Mouse (Mus musculus): ENCODE results near the gene Maml3. TPM values are rescaled to one million over a fixed set of nuclear protein-coding genes. Genes with fewer than 3 reads are reported as not detected.

Gene Maml3
- polyA plus RNA-seq, 1 experiment from 2014 or later: 8.5 TPM

- Histone ChIP-seq H3K27ac (ENCODE audit: low read length) (no peak overlapping the region), H3K27me3 (ENCODE audit: control insufficient read depth, insufficient read depth, low read depth, low read length) (no peaks in the 10 kb centered on the region), H3K36me3 (ENCODE audit: control insufficient read depth, insufficient read depth, low read length) (no peaks in the 10 kb centered on the region), H3K4me3 (ENCODE audit: low read length) (no peak overlapping the region), H3K9ac (ENCODE audit: low read length) (no peak overlapping the region), H3K4me2 (ENCODE audit: low read depth, low read length) (no peak overlapping the region), H3K4me1 (replicated peaks; ENCODE audit: control insufficient read depth, insufficient read depth, low read length) (no peaks in the 10 kb centered on the region; the same call in 1 of the 2 replicates), H3K9me3 (ENCODE audit: control insufficient read depth, low read length) (no peaks in the 10 kb centered on the region)
- WGBS: 71% methylated on average over 16 of the region's 16 CpGs
- peak; percentile 37; the same call in 1 of the 2 replicates for ATAC-seq (ENCODE audit: low read depth)
Observed at GRCm38 (mm10) chr3:51807981-51808870, 296.6 kb downstream of the Maml3 start.

- Histone ChIP-seq H3K36me3 (ENCODE audit: control insufficient read depth, insufficient read depth, low read length) (no peaks in the 10 kb centered on the region), H3K9me3 (ENCODE audit: control insufficient read depth, low read length) (no peaks in the 10 kb centered on the region), H3K27ac (ENCODE audit: low read length) (no peak overlapping the region), H3K4me2 (ENCODE audit: low read depth, low read length) (no peak overlapping the region), H3K27me3 (ENCODE audit: control insufficient read depth, insufficient read depth, low read depth, low read length) (no peaks in the 10 kb centered on the region), H3K4me1 (replicated peaks; ENCODE audit: control insufficient read depth, insufficient read depth, low read length) (no peaks in the 10 kb centered on the region), H3K9ac (ENCODE audit: low read length) (no peak overlapping the region), H3K4me3 (ENCODE audit: low read length) (no peak overlapping the region)
- WGBS: 46% methylated on average over 13 of the region's 13 CpGs
- ATAC-seq (ENCODE audit: low read depth): no peak
Observed at GRCm38 (mm10) chr3:51805488-51806318, 299.2 kb downstream of the Maml3 start.

DNA sequence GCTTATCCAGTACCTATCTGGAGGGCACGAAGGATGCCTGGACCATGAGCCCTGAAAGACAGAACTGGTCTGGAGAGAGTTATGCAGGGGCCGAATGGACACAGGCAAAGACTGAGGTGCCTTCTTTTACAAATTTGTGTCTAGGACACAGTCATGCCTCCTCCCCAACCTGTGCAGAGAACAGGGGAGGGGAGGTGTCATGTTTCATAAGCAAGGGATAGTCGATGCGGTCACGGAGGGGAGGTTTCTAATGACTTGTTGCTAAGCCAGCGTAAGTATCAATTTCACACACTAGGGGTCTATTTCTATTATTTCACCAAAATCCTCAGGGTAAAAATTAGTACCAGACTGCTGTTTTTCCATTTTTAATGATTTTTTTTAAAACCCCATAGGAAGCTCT, 301.0 kb downstream of the Maml3 start:
- H3K4me3 ChIP-seq (ENCODE audit: low read length): no peak overlapping the region
- no peak overlapping the region for H3K27ac ChIP-seq (ENCODE audit: low read length)
- 67% methylated on average over 6 of the region's 6 CpGs for WGBS
- peaks cover under 1% of the 10 kb centered on the region for H3K4me1 ChIP-seq (replicated peaks; ENCODE audit: control insufficient read depth, insufficient read depth, low read length)
- ATAC-seq (ENCODE audit: low read depth): no peak
- no peaks in the 10 kb centered on the region for H3K9me3 ChIP-seq (ENCODE audit: control insufficient read depth, low read length)
- H3K27me3 ChIP-seq (ENCODE audit: control insufficient read depth, insufficient read depth, low read depth, low read length): no peaks in the 10 kb centered on the region
- no peak overlapping the region for H3K4me2 ChIP-seq (ENCODE audit: low read depth, low read length)
- no peaks in the 10 kb centered on the region for H3K36me3 ChIP-seq (ENCODE audit: control insufficient read depth, insufficient read depth, low read length)
- no peak overlapping the region for H3K9ac ChIP-seq (ENCODE audit: low read length)

DNA sequence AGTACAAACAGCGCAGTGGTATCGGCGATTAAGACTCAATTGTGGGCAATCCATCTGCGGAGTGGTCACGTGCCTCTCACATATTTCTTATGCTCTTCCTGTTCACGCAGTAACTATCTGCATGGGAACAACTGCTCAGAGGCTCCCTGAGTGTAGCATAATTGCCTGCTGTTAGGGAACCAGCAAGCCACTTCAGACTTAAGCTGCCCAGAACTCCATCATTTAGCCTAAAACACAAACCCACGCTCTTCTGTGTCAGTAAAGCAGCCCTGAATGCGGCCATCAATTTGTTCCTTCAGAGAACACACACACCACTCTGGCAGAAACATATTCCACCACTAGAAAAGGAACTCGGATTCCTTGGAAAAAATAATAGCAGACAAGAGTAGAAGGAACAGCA, 305.2 kb downstream of the Maml3 start:
- H3K4me1 ChIP-seq (replicated peaks; ENCODE audit: control insufficient read depth, insufficient read depth, low read length): peaks cover 25% of the 10 kb centered on the region
- no peaks in the 10 kb centered on the region for H3K9me3 ChIP-seq (ENCODE audit: control insufficient read depth, low read length)
- H3K9ac ChIP-seq (ENCODE audit: low read length): no peak overlapping the region
- no peak for ATAC-seq (ENCODE audit: low read depth)
- no peak overlapping the region for H3K4me2 ChIP-seq (ENCODE audit: low read depth, low read length)
- H3K4me3 ChIP-seq (ENCODE audit: low read length): no peak overlapping the region
- H3K27ac ChIP-seq (ENCODE audit: low read length): no peak overlapping the region
- H3K27me3 ChIP-seq (ENCODE audit: control insufficient read depth, insufficient read depth, low read depth, low read length): no peaks in the 10 kb centered on the region
- WGBS: 88% methylated on average over 9 of the region's 9 CpGs
- no peaks in the 10 kb centered on the region for H3K36me3 ChIP-seq (ENCODE audit: control insufficient read depth, insufficient read depth, low read length)

GRCm38 (mm10) chr3:51796838-51797237, 308.0 kb downstream of the Maml3 start:
- Histone ChIP-seq H3K27ac (ENCODE audit: low read length) (peak overlapping the region; percentile 54), H3K27me3 (ENCODE audit: control insufficient read depth, insufficient read depth, low read depth, low read length) (no peaks in the 10 kb centered on the region), H3K4me1 (replicated peaks; ENCODE audit: control insufficient read depth, insufficient read depth, low read length) (peaks cover 25% of the 10 kb centered on the region), H3K36me3 (ENCODE audit: control insufficient read depth, insufficient read depth, low read length) (no peaks in the 10 kb centered on the region), H3K9ac (ENCODE audit: low read length) (no peak overlapping the region), H3K9me3 (ENCODE audit: control insufficient read depth, low read length) (no peaks in the 10 kb centered on the region), H3K4me2 (ENCODE audit: low read depth, low read length) (peak overlapping the region; percentile 45), H3K4me3 (ENCODE audit: low read length) (peak overlapping the region; percentile 23; the same call in 1 of the 2 replicates)
- 27% methylated on average over 6 of the region's 6 CpGs for WGBS
- peak; percentile 81 for ATAC-seq (ENCODE audit: low read depth)

- peak overlapping the region; percentile 54 for H3K27ac ChIP-seq (ENCODE audit: low read length)
- 53% methylated on average over 12 of the region's 12 CpGs for WGBS
Observed at GRCm38 (mm10) chr3:51796219-51796828, 308.6 kb downstream of the Maml3 start.

GRCm38 (mm10) chr3:51791542-51791941, 313.3 kb downstream of the Maml3 start:
- no peak for ATAC-seq (ENCODE audit: low read depth)
- Histone ChIP-seq H3K9ac (ENCODE audit: low read length) (no peak overlapping the region), H3K27ac (ENCODE audit: low read length) (no peak overlapping the region; the same call in 1 of the 2 replicates), H3K4me1 (replicated peaks; ENCODE audit: control insufficient read depth, insufficient read depth, low read length) (peaks cover 23% of the 10 kb centered on the region), H3K36me3 (ENCODE audit: control insufficient read depth, insufficient read depth, low read length) (peaks cover 2% of the 10 kb centered on the region; the same call in 1 of the 2 replicates), H3K9me3 (ENCODE audit: control insufficient read depth, low read length) (no peaks in the 10 kb centered on the region), H3K4me3 (ENCODE audit: low read length) (no peak overlapping the region), H3K27me3 (ENCODE audit: control insufficient read depth, insufficient read depth, low read depth, low read length) (no peaks in the 10 kb centered on the region), H3K4me2 (ENCODE audit: low read depth, low read length) (no peak overlapping the region)
- 40% methylated on average over 7 of the region's 7 CpGs for WGBS

More at GRCm38 (mm10) chr3:51796219-51796828, 308.6 kb downstream of the Maml3 start:
- no peaks in the 10 kb centered on the region for H3K9me3 ChIP-seq (ENCODE audit: control insufficient read depth, low read length)
- H3K4me1 ChIP-seq (replicated peaks; ENCODE audit: control insufficient read depth, insufficient read depth, low read length): peaks cover 25% of the 10 kb centered on the region
- H3K27me3 ChIP-seq (ENCODE audit: control insufficient read depth, insufficient read depth, low read depth, low read length): no peaks in the 10 kb centered on the region
- ATAC-seq (ENCODE audit: low read depth): peak; percentile 58; the same call in 1 of the 2 replicates
- H3K36me3 ChIP-seq (ENCODE audit: control insufficient read depth, insufficient read depth, low read length): no peaks in the 10 kb centered on the region
- H3K4me3 ChIP-seq (ENCODE audit: low read length): peak overlapping the region; percentile 23
- no peak overlapping the region for H3K9ac ChIP-seq (ENCODE audit: low read length)
- peak overlapping the region; percentile 45 for H3K4me2 ChIP-seq (ENCODE audit: low read depth, low read length)

DNA sequence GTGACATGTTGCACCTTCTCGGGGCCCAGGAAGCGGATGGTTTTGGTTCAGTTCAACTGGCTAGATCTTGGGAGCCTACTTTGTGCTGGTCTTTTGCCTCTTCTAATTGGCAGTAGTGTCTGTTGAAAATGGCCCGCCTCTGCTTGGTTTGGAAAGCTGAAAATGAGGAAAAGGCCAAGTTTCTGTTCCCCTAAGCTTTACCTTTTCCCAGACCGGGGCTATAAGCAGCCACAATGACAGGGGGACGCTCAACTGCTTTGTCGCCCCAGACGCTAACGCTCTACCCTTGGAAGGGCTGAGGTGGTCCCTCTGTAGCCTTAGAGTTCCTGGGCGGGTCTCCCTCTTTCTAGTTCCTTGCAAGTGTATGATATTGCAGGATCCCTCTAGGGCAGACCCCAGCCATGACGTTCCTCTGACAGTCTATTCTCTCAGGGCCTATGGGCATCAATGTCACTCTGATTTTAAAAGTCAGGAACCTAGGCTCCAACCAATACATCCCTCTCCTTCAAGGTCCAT, 315.4 kb downstream of the Maml3 start:
- H3K27me3 ChIP-seq (ENCODE audit: control insufficient read depth, insufficient read depth, low read depth, low read length): no peaks in the 10 kb centered on the region
- peaks cover 22% of the 10 kb centered on the region for H3K4me1 ChIP-seq (replicated peaks; ENCODE audit: control insufficient read depth, insufficient read depth, low read length)
- peak overlapping the region; percentile 29 for H3K9ac ChIP-seq (ENCODE audit: low read length)
- H3K4me3 ChIP-seq (ENCODE audit: low read length): peak overlapping the region; percentile 27
- H3K36me3 ChIP-seq (ENCODE audit: control insufficient read depth, insufficient read depth, low read length): peaks cover 2% of the 10 kb centered on the region; the same call in 1 of the 2 replicates
- WGBS: 62% methylated on average over 10 of the region's 10 CpGs
- ATAC-seq (ENCODE audit: low read depth): no peak
- no peaks in the 10 kb centered on the region for H3K9me3 ChIP-seq (ENCODE audit: control insufficient read depth, low read length)
- H3K4me2 ChIP-seq (ENCODE audit: low read depth, low read length): peak overlapping the region; percentile 34
- peak overlapping the region; percentile 73 for H3K27ac ChIP-seq (ENCODE audit: low read length)

Measured in lung, embryonic 16.5 days (tissue).